Mouse (Mus musculus) heart, postnatal 10 days (tissue): ENCODE measurements around the gene Esf1. TPM values are rescaled to one million over a fixed set of nuclear protein-coding genes. Genes with fewer than 3 reads are reported as not detected.
"Not testable (repeated sequence)": the region's sequence is repeated elsewhere in the genome, so short reads cannot be mapped to it uniquely, and the experiment has no call there.

Experiments used
- DNase-seq, 2 experiments: peaks; one replicate each; pipeline ENCODE4 v3.0.0; 2021
- intact Hi-C: fragments of 180-260 bp; cut with DNase I; formaldehyde crosslinking; loops from one replicate; pipeline ENCODE4 v1.15.1; 2025
- total RNA-seq, 2 experiments: library from RNA; stranded (reverse); gene quantifications; 2 replicates each; pipeline ENCODE4 v1.2.3; 2021

Gene Esf1
- total RNA-seq, 2 experiments from 2014 or later, result 14.8 to 15.3 TPM

GRCm38 (mm10) chr2:140099971-140100370, 70.4 kb downstream of the Esf1 start:
- peak; percentile 5 to 25 for DNase-seq
- intact Hi-C loops, result no loop called here

- DNase-seq, result no peak
- intact Hi-C loops, result no loop called here
Measured at GRCm38 (mm10) chr2:140097131-140097591, 73.2 kb downstream of the Esf1 start.

- intact Hi-C loops, result no loop called here
- no peak for DNase-seq
Measured at GRCm38 (mm10) chr2:140096034-140096433, 74.3 kb downstream of the Esf1 start.

GRCm38 (mm10) chr2:140093433-140093832, 76.9 kb downstream of the Esf1 start:
- DNase-seq, result no peak
- intact Hi-C loops, result no loop called here

GRCm38 (mm10) chr2:140084245-140084644, 86.1 kb downstream of the Esf1 start:
- intact Hi-C loops, result no loop called here
- DNase-seq, result no peak

GRCm38 (mm10) chr2:140080747-140081577, 89.4 kb downstream of the Esf1 start:
- DNase-seq, result no peak
- intact Hi-C loops, result no loop called here

- DNase-seq, intact Hi-C loops: not testable (repeated sequence)
Measured at GRCm38 (mm10) chr2:140079284-140079683, 91.1 kb downstream of the Esf1 start.

- intact Hi-C loops, result no loop called here
- DNase-seq, result no peak
Measured at GRCm38 (mm10) chr2:140078600-140079280, 91.6 kb downstream of the Esf1 start.

- no peak for DNase-seq
- intact Hi-C loops, result no loop called here
Measured at GRCm38 (mm10) chr2:140077476-140077875, 92.9 kb downstream of the Esf1 start.

GRCm38 (mm10) chr2:140075150-140075549, 95.2 kb downstream of the Esf1 start:
- no peak for DNase-seq
- intact Hi-C loops, result no loop called here

Other genes with a start within 250 kb of the Esf1 start
- 1 to 10 TPM; 6.7 to 7.1 TPM for gene Tasp1, start 103.8 kb downstream of the Esf1 start, total RNA-seq
- gene Gm17374, start 18.5 kb downstream of the Esf1 start, total RNA-seq, result not detected
- gene Ndufaf5, start 85 bp upstream of the Esf1 start, total RNA-seq, result 10 to 100 TPM; 27.1 to 27.9 TPM
- not detected for gene Sel1l2, start 219.1 kb upstream of the Esf1 start, total RNA-seq
- 1 to 10 TPM; 8.5 to 9.9 TPM for gene Macrod2, start 224.7 kb upstream of the Esf1 start, total RNA-seq